Comparison of ENCODE assay signal across 9 mouse cellular contexts in the genomic region with DNA sequence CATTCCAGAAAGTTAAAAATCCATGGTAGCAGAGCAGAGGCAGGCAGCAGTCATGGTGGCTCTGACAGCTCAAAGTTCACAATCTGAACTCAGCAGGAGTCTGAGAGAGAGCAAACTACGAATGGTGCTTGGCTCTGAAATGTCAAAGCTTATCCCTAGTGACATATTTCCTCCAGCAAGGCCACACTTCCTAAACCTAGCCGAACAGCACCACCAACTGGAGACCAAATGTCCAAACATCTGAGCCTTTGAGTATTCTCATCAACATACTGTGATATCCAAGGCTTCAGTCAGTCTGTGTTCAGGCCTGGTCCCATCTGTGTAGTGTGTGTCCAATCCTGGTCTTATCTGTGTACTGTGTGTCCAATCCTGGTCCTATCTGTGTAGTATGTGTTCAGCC. TPM values are rescaled to one million over a fixed set of nuclear protein-coding genes. Genes with fewer than 3 reads are reported as not detected.
DNase-seq lines count a peak whose midpoint lies in the region; ATAC-seq and TF ChIP-seq lines count a peak whose summit lies in the region.
"Had no signal": no experiment of that assay in that cellular context is flagged by ENCODE, and none has a peak within 500 bp of the region (broad histone marks: within the 10 kb centered on the region; RNA-seq: fewer than 3 reads in every experiment).

No protein-coding gene starts in this region.

- H3K4me2 ChIP-seq in kidney, embryonic 14.5 days (replicated peaks; ENCODE audit: low read depth, low read length), result no peak overlapping the region
- H3K4me2 ChIP-seq: neural tube, embryonic 12.5 days had no signal

- no peak overlapping the region for H3K9ac ChIP-seq in kidney, embryonic 14.5 days (ENCODE audit: low read depth, low read length)
- no peak overlapping the region for H3K9ac ChIP-seq in MEL (ENCODE audit: control insufficient read depth, low read depth, low read length, poor library complexity, severe bottlenecking)
- H3K9ac ChIP-seq: neural tube, embryonic 12.5 days had no signal

- peak; percentile 50 for DNase-seq in kidney, adult 11 months
- peak; percentile 40 for DNase-seq in MEL (ENCODE audit: low read depth, low spot score)
- DNase-seq in c-Kit-positive CD71-positive TER-119-positive erythroid progenitor cells, embryonic 14.5 days (ENCODE audit: low spot score), result peak; percentile 23
- DNase-seq in kidney, adult 9 months, result peak; percentile 80
- no peak for DNase-seq in left cerebral cortex, adult 8-10 months (ENCODE audit: low spot score in 2 of 2)
- no peak for DNase-seq in ovary, postnatal 10 days (ENCODE audit: low spot score)

- no peaks in the 10 kb centered on the region for H3K27me3 ChIP-seq in kidney, embryonic 14.5 days (ENCODE audit: control insufficient read depth, insufficient read depth, low read length)
- no peaks in the 10 kb centered on the region for H3K27me3 ChIP-seq in MEL (ENCODE audit: control insufficient read depth in 1 of 2, insufficient read depth in 2 of 2, low read length in 2 of 2)
- H3K27me3 ChIP-seq: neural tube, embryonic 12.5 days had no signal

- no peaks in the 10 kb centered on the region for H3K9me3 ChIP-seq in kidney, embryonic 14.5 days (ENCODE audit: control insufficient read depth, low read length)
- H3K9me3 ChIP-seq in MEL (replicated peaks; ENCODE audit: insufficient read depth, low read length), result no peaks in the 10 kb centered on the region
- H3K9me3 ChIP-seq: neural tube, embryonic 12.5 days had no signal

- TF ChIP-seq POLR2A in MEL (IDR thresholded peaks at IDR 0.05; ENCODE audit: control insufficient read depth in 1 of 2, insufficient read depth in 1 of 2, low read depth in 1 of 2, low read length in 2 of 2, poor library complexity in 1 of 2), result no peak

- TF ChIP-seq RAD21 in MEL (IDR thresholded peaks at IDR 0.05; ENCODE audit: low read depth, low read length), result peak; percentile 63

- no peak for ATAC-seq in kidney, embryonic 14.5 days (ENCODE audit: low FRiP score, low TSS enrichment)
- peak; percentile 95 for ATAC-seq in megakaryocyte-erythroid progenitor cell, adult 5-6 weeks (replicated peaks; ENCODE audit: low FRiP score, low TSS enrichment, poor library complexity, severe bottlenecking)

- WGBS in kidney, embryonic 14.5 days, result 41% methylated on average over 2 of the region's 2 CpGs

- H3K79me2 ChIP-seq in MEL (ENCODE audit: control insufficient read depth, insufficient read depth, low read length, poor library complexity), result no peaks in the 10 kb centered on the region

- H3K36me3 ChIP-seq in kidney, embryonic 14.5 days (ENCODE audit: control insufficient read depth, insufficient read depth, low read length), result peaks cover 4% of the 10 kb centered on the region; the same call in 1 of the 2 replicates
- no peaks in the 10 kb centered on the region; a peak in 1 of 4 replicates for H3K36me3 ChIP-seq in MEL (ENCODE audit: control insufficient read depth in 1 of 2, insufficient read depth in 2 of 2, low read length in 2 of 2)

- no peaks in the 10 kb centered on the region for H3K4me1 ChIP-seq in kidney, embryonic 14.5 days (ENCODE audit: control insufficient read depth, insufficient read depth, low read length)
- H3K4me1 ChIP-seq in MEL (ENCODE audit: control insufficient read depth in 1 of 2, insufficient read depth in 2 of 2, low read length in 2 of 2), result no peaks in the 10 kb centered on the region
- H3K4me1 ChIP-seq: neural tube, embryonic 12.5 days had no signal

- no peak overlapping the region for H3K4me3 ChIP-seq in kidney, embryonic 14.5 days (ENCODE audit: low read length)
- no peak overlapping the region for H3K4me3 ChIP-seq in MEL (ENCODE audit: control insufficient read depth in 1 of 2, insufficient read depth in 1 of 2, low read depth in 2 of 2, low read length in 2 of 2)
- H3K4me3 ChIP-seq: neural tube, embryonic 12.5 days had no signal

- no peak overlapping the region for H3K27ac ChIP-seq in kidney, embryonic 14.5 days (ENCODE audit: low read depth, low read length)
- no peak overlapping the region for H3K27ac ChIP-seq in MEL (ENCODE audit: control insufficient read depth, low read depth, low read length)
- H3K27ac ChIP-seq: neural tube, embryonic 12.5 days had no signal

- TF ChIP-seq CTCF in MEL (IDR thresholded peaks at IDR 0.05 in 2 of 3, conservative IDR thresholded peaks at IDR 0.05 in 1 of 3; ENCODE audit: control insufficient read depth in 1 of 3, insufficient read depth in 1 of 3, low read depth in 2 of 3, low read length in 3 of 3, poor library complexity in 1 of 3, severe bottlenecking in 1 of 3), result peak in 2 of 3 experiments; percentile 18 to 59; a peak in 3 of 6 replicates

- TF ChIP-seq EP300 in MEL (IDR thresholded peaks at IDR 0.05; ENCODE audit: low read depth in 1 of 2, low read length in 2 of 2), result no peak

TF ChIP-seq in MEL, 35 proteins besides CTCF, POLR2A, EP300 and RAD21:
- TF ChIP-seq POLR2AphosphoS5 (IDR thresholded peaks at IDR 0.05; ENCODE audit: borderline replicate concordance, low read depth, low read length) (no peak), SIN3A (IDR thresholded peaks at IDR 0.05; ENCODE audit: low read length) (no peak), SMC3 (IDR thresholded peaks at IDR 0.05; ENCODE audit: low read depth, low read length) (peak; percentile 49), ZC3H11A (IDR thresholded peaks at IDR 0.05; ENCODE audit: low read depth, low read length) (peak; percentile 39), CHD2 (IDR thresholded peaks at IDR 0.05; ENCODE audit: low read length) (no peak)

RNA-seq across cellular contexts. Expression of a gene that starts 49.4 kb away (rescaled TPM):
- polyA plus RNA-seq in kidney, embryonic 14.5 days (2014; fragmentation: Nextera tagmentation; extraction: Ambion mirVana), result 4.2 and 4.4 TPM in 2 replicates
- total RNA-seq in MEL (2012; rRNA removed), result not detected in 2 replicates
- polyA plus RNA-seq in MEL (2012; ENCODE audit: insufficient read depth in 1 of 2, insufficient read length in 2 of 2, low read depth in 1 of 2, low replicate concordance in 2 of 2, missing spikeins in 1 of 2), result not detected
- total RNA-seq in megakaryocyte-erythroid progenitor cell, adult 5-6 weeks (2014; fragmentation: Nextera tagmentation), result not detected in 2 replicates
- not detected in 2 replicates for total RNA-seq in megakaryocyte-erythroid progenitor cell, adult 5-6 weeks (2017)
- total RNA-seq in left cerebral cortex, adult 8-10 months (2022), result 100 to 1,000 TPM; 419 to 472 (median 449) TPM

Comparison
In these comparisons a context has a peak if more than half of its experiments do, and no peak if none do; other contexts are left out.
1. DNase-seq: peak in kidney, adult 11 months (single experiment), MEL (single experiment), c-Kit-positive CD71-positive TER-119-positive erythroid progenitor cells, embryonic 14.5 days (single experiment) and kidney, adult 9 months (single experiment); none in left cerebral cortex, adult 8-10 months (0 of 2) and ovary, postnatal 10 days (single experiment).
2. RNA of a gene that starts 49.4 kb away (total RNA-seq): 419 to 472 TPM in left cerebral cortex, adult 8-10 months; not detected in MEL and not detected in megakaryocyte-erythroid progenitor cell, adult 5-6 weeks; every median in the first group is over 100 times any median in the second.